Mouse (Mus musculus) heart, embryonic 16.5 days (tissue): ENCODE results near the gene Alkbh7. TPM values are rescaled to one million over a fixed set of nuclear protein-coding genes. Genes with fewer than 3 reads are reported as not detected.

Source experiments
- ATAC-seq: fragments of 200-750 bp; cut with Nextera tagmentation; replicated peaks from 2 replicates; pipeline ENCODE4 v1.8.0; 2017; ENCODE audit warnings: moderate number of reproducible peaks; ENCODE audit not compliant: insufficient read depth, low FRiP score; ENCODE audit errors: extremely low read depth
- H3K27ac ChIP-seq: fragments of 300-500 bp; sonication (generic); 2 replicates; pipeline ENCODE4 v1.5.1; 2014; ENCODE audit warnings: mild to moderate bottlenecking, low read length, control low read depth, moderate library complexity
- H3K27me3 ChIP-seq: fragments of 300-500 bp; sonication (generic); 2 replicates; pipeline ENCODE4 v1.6.1; 2014; ENCODE audit warnings: low read length, mixed read lengths; ENCODE audit not compliant: control insufficient read depth, insufficient read depth
- H3K36me3 ChIP-seq: fragments of 300-500 bp; sonication (generic); 2 replicates; pipeline ENCODE4 v1.6.1; 2014; ENCODE audit not compliant: control insufficient read depth, insufficient read depth
- H3K4me1 ChIP-seq: fragments of 300-500 bp; sonication (generic); 2 replicates; pipeline ENCODE4 v1.6.1; 2014; ENCODE audit warnings: low read length, mixed read lengths; ENCODE audit not compliant: control insufficient read depth, insufficient read depth
- H3K4me2 ChIP-seq: fragments of 300-500 bp; sonication (generic); 2 replicates; pipeline ENCODE4 v1.6.1; 2014; ENCODE audit warnings: low read depth, mild to moderate bottlenecking, control low read depth, low read length
- H3K4me3 ChIP-seq: fragments of 300-500 bp; sonication (generic); 2 replicates; pipeline ENCODE4 v1.5.1; 2014; ENCODE audit warnings: mild to moderate bottlenecking, control low read depth, low read length
- H3K9ac ChIP-seq: fragments of 300-500 bp; sonication (generic); 2 replicates; pipeline ENCODE4 v1.6.1; 2014; ENCODE audit warnings: low read length, control low read depth
- H3K9me3 ChIP-seq: fragments of 300-500 bp; sonication (generic); replicated peaks from 2 replicates; pipeline ENCODE4 v1.6.1; 2016; ENCODE audit warnings: low read length; ENCODE audit not compliant: control insufficient read depth
- WGBS: fragments of 180-500 bp; shearing (Covaris S2); extraction: QIAGEN DNeasy Blood & Tissue Kit; methylation state at CpG from one replicate; pipeline ENCODE4 v1.1.7; 2014; 5-methylcytosine and 5-hydroxymethylcytosine counted together
- polyA plus RNA-seq: library from polyadenylated mRNA; unstranded; fragments of >200 nt; fragmentation: Nextera tagmentation; extraction: Ambion mirVana; gene quantifications from 2 replicates; pipeline ENCODE4 v1.2.1, GENCODE M21; 2015

Alkbh7 gene
- polyA plus RNA-seq, 1 experiment from 2014 or later = 59.6 TPM

DNA sequence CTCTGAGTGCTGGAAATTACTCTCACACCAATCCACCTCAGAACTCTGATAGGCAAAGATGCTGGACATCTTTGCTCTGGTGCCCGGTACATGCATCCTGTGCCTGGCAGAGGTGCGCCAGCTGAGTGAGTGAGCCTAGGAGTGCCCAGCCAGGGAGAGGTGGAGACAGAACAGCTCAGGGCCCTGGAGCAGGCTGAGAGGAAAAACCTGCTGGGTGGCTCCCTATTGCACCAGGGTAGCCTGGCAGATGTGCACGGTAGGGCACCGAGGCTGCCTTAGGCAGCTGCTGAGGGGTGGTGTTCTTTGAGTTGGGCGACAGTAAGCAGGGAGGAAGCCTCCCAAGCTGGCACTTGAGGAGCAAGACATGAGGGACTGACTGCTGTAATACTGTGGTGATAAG is 15.1 kb upstream of the Alkbh7 start, which contains the start of gene Acer1:
Gene Acer1 (minus strand): TSS at position 114 of the 400 bp plus-strand sequence.
- Histone ChIP-seq H3K27me3 (no peaks in the 10 kb centered on the region), H3K36me3 (no peaks in the 10 kb centered on the region), H3K27ac (no peak within 1 kb of the TSS), H3K9ac (no peak within 1 kb of the TSS), H3K4me3 (no peak within 1 kb of the TSS), H3K4me2 (no peak within 1 kb of the TSS), H3K9me3 (no peaks in the 10 kb centered on the region), H3K4me1 (no peaks in the 10 kb centered on the region)
- WGBS = 61% methylated on average over 5 of the region's 5 CpGs
- no peak; the same call in 1 of the 2 replicates for ATAC-seq

DNA sequence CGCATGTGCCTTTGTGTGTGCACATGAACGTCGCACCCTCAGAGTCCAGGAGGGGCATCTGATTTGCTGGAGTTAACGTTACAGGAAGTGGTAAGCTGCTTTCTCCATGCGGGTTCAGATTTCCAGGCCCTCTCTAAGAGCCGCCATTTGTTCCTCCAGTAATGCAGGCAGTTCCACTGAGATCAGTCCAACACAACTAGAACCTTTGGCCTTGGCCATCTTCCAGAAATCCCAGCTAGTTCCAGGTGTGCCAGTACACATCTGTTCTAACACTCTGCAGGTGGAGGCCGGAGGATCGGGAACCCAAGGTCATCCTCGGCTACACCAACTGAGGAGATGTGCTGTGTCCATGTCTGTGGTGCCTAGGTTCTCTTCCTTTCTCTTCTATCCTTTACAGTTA is 12.3 kb upstream of the Alkbh7 start:
- H3K9me3 ChIP-seq = no peaks in the 10 kb centered on the region
- no peaks in the 10 kb centered on the region for H3K36me3 ChIP-seq
- ATAC-seq = no peak
- no peak overlapping the region for H3K4me2 ChIP-seq
- H3K4me3 ChIP-seq = no peak overlapping the region
- no peaks in the 10 kb centered on the region for H3K27me3 ChIP-seq
- no peak overlapping the region for H3K9ac ChIP-seq
- no peak overlapping the region for H3K27ac ChIP-seq
- no peaks in the 10 kb centered on the region for H3K4me1 ChIP-seq
- 78% methylated on average over 9 of the region's 9 CpGs for WGBS

DNA sequence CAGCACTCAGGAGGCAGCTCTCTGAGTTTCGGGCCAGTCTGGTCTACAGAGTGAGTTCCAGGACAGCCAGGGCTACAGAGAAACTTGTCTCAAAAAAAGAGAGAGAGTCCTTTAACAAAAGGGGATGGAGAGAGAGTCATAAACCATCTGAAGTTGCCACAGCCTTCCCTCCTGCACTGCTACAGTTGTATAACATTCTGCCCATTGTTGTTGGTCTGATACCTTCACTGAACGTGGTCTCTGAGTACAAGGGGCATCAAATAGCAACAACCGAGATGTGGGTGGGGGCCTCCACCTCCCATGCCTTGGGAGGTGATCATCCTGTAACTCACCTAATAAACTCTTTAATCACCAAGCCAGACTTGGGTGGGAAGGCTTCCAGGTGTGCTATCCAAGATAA is 11.5 kb upstream of the Alkbh7 start:
- 82% methylated on average over 3 of the region's 3 CpGs for WGBS
- Histone ChIP-seq H3K9me3 (no peaks in the 10 kb centered on the region), H3K4me2 (no peak overlapping the region), H3K4me3 (no peak overlapping the region), H3K36me3 (no peaks in the 10 kb centered on the region), H3K9ac (no peak overlapping the region), H3K27ac (no peak overlapping the region), H3K27me3 (no peaks in the 10 kb centered on the region), H3K4me1 (no peaks in the 10 kb centered on the region)
- ATAC-seq = no peak

DNA sequence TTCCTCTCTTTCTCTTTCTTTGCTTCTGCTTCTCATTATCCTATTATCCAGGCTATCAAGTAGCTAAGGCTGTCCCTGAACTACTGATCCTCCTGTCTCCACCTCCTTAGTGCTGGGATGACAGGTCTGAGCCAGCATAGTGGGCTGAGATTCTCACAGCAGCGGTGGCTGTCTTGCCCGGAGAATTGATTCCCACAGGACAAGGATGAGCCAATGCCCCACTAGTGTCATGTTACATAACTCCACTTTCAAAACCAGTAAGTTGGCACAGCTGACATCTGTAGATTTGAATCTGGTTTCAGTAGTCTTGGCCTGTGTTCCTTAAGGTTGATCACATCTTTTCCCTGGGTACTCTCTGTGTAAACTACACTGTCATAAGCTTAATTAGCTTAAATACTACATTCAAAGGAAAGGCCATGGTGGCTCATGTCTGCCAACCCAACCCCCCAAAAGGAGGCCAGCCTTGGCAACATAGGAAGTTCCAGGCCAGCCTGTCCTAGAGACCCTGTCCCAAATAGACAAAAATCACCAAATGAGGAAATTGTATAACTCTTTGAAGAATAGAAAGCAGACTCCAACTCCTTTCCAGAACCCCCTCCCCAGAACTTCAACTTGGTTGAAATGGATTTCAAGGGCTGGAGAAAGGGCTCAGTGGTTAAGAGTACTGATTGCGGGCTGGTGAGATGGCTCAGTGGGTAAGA is 10.9 kb upstream of the Alkbh7 start:
- Histone ChIP-seq H3K9me3 (no peaks in the 10 kb centered on the region), H3K9ac (no peak overlapping the region), H3K4me2 (no peak overlapping the region), H3K36me3 (0 out of 2 replicates have a peak, but pooled peaks cover 1% of the 10 kb centered on the region), H3K4me3 (no peak overlapping the region), H3K27ac (no peak overlapping the region), H3K27me3 (no peaks in the 10 kb centered on the region), H3K4me1 (peaks cover 5% of the 10 kb centered on the region)
- no peak for ATAC-seq
- WGBS = 80% methylated on average over 3 of the region's 3 CpGs

DNA sequence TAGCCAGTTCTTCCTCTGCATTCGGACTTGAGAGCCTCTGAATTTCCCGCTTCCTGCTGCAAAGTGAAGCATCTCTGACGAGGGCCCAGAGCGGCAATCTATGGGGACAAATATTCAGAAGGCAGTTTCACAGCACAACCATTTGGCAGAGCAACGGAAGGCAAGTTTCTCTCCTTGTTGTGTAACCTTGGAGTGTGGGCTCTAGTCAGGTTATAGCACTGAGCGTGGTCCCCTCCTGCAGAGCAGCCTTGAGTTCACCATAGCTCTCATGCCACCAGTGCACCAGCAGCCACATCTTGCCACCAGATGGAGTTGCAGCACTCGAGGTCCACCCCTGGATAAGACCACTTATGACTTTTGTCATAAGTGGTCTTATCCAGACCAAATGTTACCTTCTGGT is 8.7 kb upstream of the Alkbh7 start:
- no peak overlapping the region for H3K4me3 ChIP-seq
- no peaks in the 10 kb centered on the region for H3K9me3 ChIP-seq
- H3K9ac ChIP-seq = no peak overlapping the region
- 80% methylated on average over 7 of the region's 7 CpGs for WGBS
- ATAC-seq = no peak
- H3K36me3 ChIP-seq = peaks cover 11% of the 10 kb centered on the region
- H3K27me3 ChIP-seq = no peaks in the 10 kb centered on the region
- H3K27ac ChIP-seq = no peak overlapping the region
- peaks cover 6% of the 10 kb centered on the region for H3K4me1 ChIP-seq
- no peak overlapping the region for H3K4me2 ChIP-seq

DNA sequence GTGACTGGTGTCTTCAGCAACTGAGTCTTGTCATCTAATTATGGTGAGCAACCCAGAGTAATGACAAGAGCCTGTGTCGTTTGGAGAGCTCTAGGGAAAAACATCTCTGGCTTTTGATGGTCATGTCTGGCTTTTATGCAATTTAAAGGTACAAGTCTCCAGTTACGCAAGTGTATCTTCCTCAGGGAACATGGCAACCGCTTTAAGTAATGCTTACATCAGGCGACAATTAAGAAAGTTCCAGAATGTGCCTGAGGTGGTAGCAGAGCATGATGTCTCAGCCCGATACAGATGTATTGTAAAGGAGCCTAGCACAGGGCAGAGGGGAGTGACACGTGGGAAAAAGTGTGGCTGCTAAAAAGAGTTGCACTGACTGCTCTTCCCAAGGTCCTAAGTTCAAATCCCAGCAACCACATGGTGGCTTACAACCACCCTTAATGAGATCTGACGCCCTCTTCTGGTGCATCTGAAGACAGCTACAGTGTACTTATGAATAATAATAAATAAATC is 8.2 kb upstream of the Alkbh7 start:
- peaks cover 16% of the 10 kb centered on the region for H3K36me3 ChIP-seq
- no peak overlapping the region for H3K9ac ChIP-seq
- no peaks in the 10 kb centered on the region for H3K9me3 ChIP-seq
- no peak overlapping the region for H3K27ac ChIP-seq
- H3K27me3 ChIP-seq = no peaks in the 10 kb centered on the region
- H3K4me2 ChIP-seq = peak overlapping the region; percentile 92
- 69% methylated on average over 7 of the region's 7 CpGs for WGBS
- H3K4me1 ChIP-seq = peaks cover 6% of the 10 kb centered on the region
- peak overlapping the region; percentile 90 for H3K4me3 ChIP-seq
- no peak for ATAC-seq

DNA sequence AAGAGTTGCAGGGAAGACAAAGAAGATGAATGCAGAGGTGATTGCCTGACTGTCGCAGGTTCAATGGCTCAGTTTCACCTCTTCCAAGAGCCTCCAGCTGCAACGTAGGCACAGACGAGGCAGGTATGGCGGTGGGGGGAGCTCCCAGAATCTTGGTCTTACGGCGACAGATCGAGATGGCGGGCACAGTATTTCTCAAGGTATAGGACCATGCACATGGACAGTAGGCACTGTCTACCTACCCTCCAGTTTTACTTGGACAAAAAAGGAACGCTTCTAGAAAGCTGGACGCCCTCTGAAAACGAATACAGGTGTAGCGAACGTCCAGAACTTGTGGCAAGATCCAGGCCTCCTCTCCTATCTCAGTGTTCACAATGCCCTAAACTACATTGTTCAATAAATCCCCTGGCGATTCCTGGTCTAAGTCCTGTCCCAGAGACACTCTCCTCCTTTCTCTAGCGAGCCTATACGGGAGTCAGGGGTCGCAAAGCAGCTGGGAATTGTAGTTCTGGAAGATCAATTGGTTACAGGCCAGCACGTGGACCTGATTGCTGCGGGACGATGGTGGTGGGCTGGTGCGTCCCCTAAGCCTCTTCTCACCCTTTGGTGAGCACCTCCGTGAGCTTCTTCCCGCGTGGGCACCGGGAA is 7.5 kb upstream of the Alkbh7 start:
- Histone ChIP-seq H3K36me3 (peaks cover 19% of the 10 kb centered on the region), H3K27ac (peak overlapping the region; percentile 81), H3K4me3 (peak overlapping the region; percentile 90), H3K4me2 (peak overlapping the region; percentile 92), H3K27me3 (no peaks in the 10 kb centered on the region), H3K4me1 (peaks cover 6% of the 10 kb centered on the region), H3K9me3 (no peaks in the 10 kb centered on the region), H3K9ac (peak overlapping the region; percentile 74)
- ATAC-seq = peak; percentile 92
- WGBS = 2% methylated on average over 25 of the region's 25 CpGs

DNA sequence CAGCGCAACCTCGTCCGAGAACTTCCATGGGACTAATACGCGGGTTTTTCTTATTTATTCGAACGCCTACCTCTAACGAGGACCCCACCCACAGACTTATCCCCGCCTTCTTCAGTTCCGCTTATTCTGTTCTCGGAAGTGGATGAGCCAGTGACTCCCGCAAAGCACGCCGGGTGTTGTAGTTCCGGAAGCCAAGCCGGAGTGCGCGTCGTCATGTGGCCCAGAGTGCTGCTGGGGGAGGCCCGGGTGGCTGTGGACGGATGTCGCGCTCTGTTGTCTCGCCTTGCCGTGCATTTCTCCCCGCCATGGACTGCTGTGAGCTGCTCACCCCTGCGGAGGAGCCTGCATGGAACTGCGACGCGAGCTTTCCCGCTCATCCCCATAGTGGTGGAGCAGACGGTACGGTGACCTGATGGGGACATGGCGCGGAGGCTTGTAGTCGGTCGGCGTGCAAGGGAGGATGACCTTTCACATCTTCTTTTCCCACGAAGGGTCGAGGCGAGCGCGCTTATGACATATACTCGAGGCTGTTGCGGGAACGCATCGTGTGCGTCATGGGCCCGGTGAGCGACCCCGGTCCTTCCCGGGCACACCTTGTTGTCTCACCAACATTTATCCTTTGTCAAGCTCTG is 6.9 kb upstream of the Alkbh7 start, which contains the start of gene Clpp:
Gene Clpp (plus strand): TSS at position 191 of the 632 bp plus-strand sequence.
- Histone ChIP-seq H3K9ac (peak within 1 kb of the TSS; percentile 93), H3K27me3 (no peaks in the 10 kb centered on the region), H3K36me3 (peaks cover 23% of the 10 kb centered on the region), H3K4me2 (peak within 1 kb of the TSS; percentile 92), H3K9me3 (no peaks in the 10 kb centered on the region), H3K27ac (peak within 1 kb of the TSS; percentile 81), H3K4me3 (peak within 1 kb of the TSS; percentile 90), H3K4me1 (peaks cover 6% of the 10 kb centered on the region)
- WGBS = under 1% methylated on average over 52 of the region's 52 CpGs
- peak; percentile 96 for ATAC-seq

DNA sequence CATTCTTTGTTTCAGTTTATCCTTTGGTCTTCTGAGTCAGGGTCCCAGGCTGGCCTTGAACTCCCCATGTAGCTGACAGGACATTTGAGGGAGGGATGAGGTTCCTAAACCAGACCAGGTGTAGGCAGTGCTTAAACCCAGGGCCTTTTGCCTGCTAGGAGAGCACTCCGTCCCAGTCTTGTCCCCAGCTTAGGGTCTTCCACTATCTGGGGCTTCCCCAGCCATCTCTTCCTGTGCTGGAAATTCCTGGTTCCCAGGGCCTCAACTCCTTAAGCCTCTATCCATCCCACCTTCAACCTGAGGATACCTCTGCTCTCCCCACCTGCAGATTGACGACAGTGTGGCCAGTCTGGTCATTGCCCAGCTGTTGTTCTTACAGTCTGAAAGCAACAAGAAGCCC is 6.2 kb upstream of the Alkbh7 start:
- H3K9me3 ChIP-seq = no peaks in the 10 kb centered on the region
- peak overlapping the region; percentile 90 for H3K4me3 ChIP-seq
- H3K9ac ChIP-seq = peak overlapping the region; percentile 93
- peak overlapping the region; percentile 82 for H3K4me2 ChIP-seq
- no peaks in the 10 kb centered on the region for H3K27me3 ChIP-seq
- 69% methylated on average over 2 of the region's 2 CpGs for WGBS
- no peak overlapping the region for H3K27ac ChIP-seq
- ATAC-seq = no peak
- H3K36me3 ChIP-seq = peaks cover 29% of the 10 kb centered on the region
- peaks cover 6% of the 10 kb centered on the region for H3K4me1 ChIP-seq
